Mouse (Mus musculus): ENCODE measurements around the gene Ccdc33. TPM values are rescaled to one million over a fixed set of nuclear protein-coding genes. Genes with fewer than 3 reads are reported as not detected.

Gene Ccdc33
- polyA plus RNA-seq, 1 experiment from 2014 or later: 1.1 TPM

GRCm38 (mm10) chr9:58084586-58084985 lies 34.0 kb downstream of the Ccdc33 start:
- Histone ChIP-seq H3K36me3 (ENCODE audit: control insufficient read depth, insufficient read depth, low read length) (no peaks in the 10 kb centered on the region), H3K27ac (ENCODE audit: low read depth, low read length) (peak overlapping the region; percentile 68), H3K4me1 (replicated peaks; ENCODE audit: control insufficient read depth, insufficient read depth, low read length) (peaks cover 17% of the 10 kb centered on the region), H3K4me2 (ENCODE audit: low read depth, low read length, severe bottlenecking) (no peak overlapping the region), H3K4me3 (ENCODE audit: low read depth, low read length) (no peak overlapping the region), H3K9ac (ENCODE audit: low read length) (peak overlapping the region; percentile 4; the same call in 1 of the 2 replicates), H3K27me3 (ENCODE audit: control insufficient read depth, insufficient read depth, low read length) (no peaks in the 10 kb centered on the region), H3K9me3 (ENCODE audit: control insufficient read depth, low read length) (no peaks in the 10 kb centered on the region)
- 21% methylated on average over 8 of the region's 8 CpGs for WGBS
- DNase-seq (ENCODE audit: low spot score) (no peak), ATAC-seq (replicated peaks; ENCODE audit: low FRiP score) (peak; percentile 56; the same call in 1 of the 2 replicates)

GRCm38 (mm10) chr9:58074561-58074960 lies 44.1 kb downstream of the Ccdc33 start:
- H3K36me3 ChIP-seq (ENCODE audit: control insufficient read depth, insufficient read depth, low read length): no peaks in the 10 kb centered on the region
- H3K4me3 ChIP-seq (ENCODE audit: low read depth, low read length): no peak overlapping the region
- H3K4me1 ChIP-seq (replicated peaks; ENCODE audit: control insufficient read depth, insufficient read depth, low read length): peaks cover 5% of the 10 kb centered on the region; the same call in 1 of the 2 replicates
- DNase-seq (ENCODE audit: low spot score): no peak
- H3K9me3 ChIP-seq (ENCODE audit: control insufficient read depth, low read length): no peaks in the 10 kb centered on the region
- H3K4me2 ChIP-seq (ENCODE audit: low read depth, low read length, severe bottlenecking): no peak overlapping the region
- no peak overlapping the region for H3K9ac ChIP-seq (ENCODE audit: low read length)
- no peak for ATAC-seq (replicated peaks; ENCODE audit: low FRiP score)
- WGBS: 61% methylated on average over 3 of the region's 3 CpGs
- H3K27ac ChIP-seq (ENCODE audit: low read depth, low read length): no peak overlapping the region
- no peaks in the 10 kb centered on the region for H3K27me3 ChIP-seq (ENCODE audit: control insufficient read depth, insufficient read depth, low read length)

GRCm38 (mm10) chr9:58067546-58067945 lies 51.1 kb downstream of the Ccdc33 start:
- H3K9me3 ChIP-seq (ENCODE audit: control insufficient read depth, low read length): no peaks in the 10 kb centered on the region
- peaks cover 17% of the 10 kb centered on the region; the same call in 1 of the 2 replicates for H3K4me1 ChIP-seq (replicated peaks; ENCODE audit: control insufficient read depth, insufficient read depth, low read length)
- no peaks in the 10 kb centered on the region for H3K36me3 ChIP-seq (ENCODE audit: control insufficient read depth, insufficient read depth, low read length)
- 85% methylated on average over 3 of the region's 3 CpGs for WGBS
- ATAC-seq (replicated peaks; ENCODE audit: low FRiP score) (no peak), DNase-seq (ENCODE audit: low spot score) (no peak)
- H3K27me3 ChIP-seq (ENCODE audit: control insufficient read depth, insufficient read depth, low read length): no peaks in the 10 kb centered on the region
- no peak overlapping the region for H3K4me2 ChIP-seq (ENCODE audit: low read depth, low read length, severe bottlenecking)
- no peak overlapping the region for H3K9ac ChIP-seq (ENCODE audit: low read length)
- H3K4me3 ChIP-seq (ENCODE audit: low read depth, low read length): no peak overlapping the region
- no peak overlapping the region for H3K27ac ChIP-seq (ENCODE audit: low read depth, low read length)

- DNase-seq (ENCODE audit: low spot score): no peak
- WGBS: 83% methylated on average over 6 of the region's 6 CpGs
- Histone ChIP-seq H3K27me3 (ENCODE audit: control insufficient read depth, insufficient read depth, low read length) (no peaks in the 10 kb centered on the region), H3K27ac (ENCODE audit: low read depth, low read length) (no peak overlapping the region), H3K9me3 (ENCODE audit: control insufficient read depth, low read length) (no peaks in the 10 kb centered on the region), H3K9ac (ENCODE audit: low read length) (no peak overlapping the region), H3K4me2 (ENCODE audit: low read depth, low read length, severe bottlenecking) (no peak overlapping the region), H3K36me3 (ENCODE audit: control insufficient read depth, insufficient read depth, low read length) (no peaks in the 10 kb centered on the region), H3K4me3 (ENCODE audit: low read depth, low read length) (no peak overlapping the region), H3K4me1 (replicated peaks; ENCODE audit: control insufficient read depth, insufficient read depth, low read length) (peaks cover 17% of the 10 kb centered on the region; the same call in 1 of the 2 replicates)
- no peak for ATAC-seq (replicated peaks; ENCODE audit: low FRiP score)
Measured at GRCm38 (mm10) chr9:58066731-58067095, 51.9 kb downstream of the Ccdc33 start.

GRCm38 (mm10) chr9:58065977-58066730 lies 52.5 kb downstream of the Ccdc33 start:
- DNase-seq (ENCODE audit: low spot score) (no peak), ATAC-seq (replicated peaks; ENCODE audit: low FRiP score) (no peak; the same call in 1 of the 2 replicates)
- WGBS: 85% methylated on average over 6 of the region's 6 CpGs
- peaks cover 17% of the 10 kb centered on the region; the same call in 1 of the 2 replicates for H3K4me1 ChIP-seq (replicated peaks; ENCODE audit: control insufficient read depth, insufficient read depth, low read length)
- no peak overlapping the region for H3K4me2 ChIP-seq (ENCODE audit: low read depth, low read length, severe bottlenecking)
- H3K9ac ChIP-seq (ENCODE audit: low read length): no peak overlapping the region
- H3K27ac ChIP-seq (ENCODE audit: low read depth, low read length): peak overlapping the region; percentile 77
- no peaks in the 10 kb centered on the region for H3K9me3 ChIP-seq (ENCODE audit: control insufficient read depth, low read length)
- no peaks in the 10 kb centered on the region for H3K27me3 ChIP-seq (ENCODE audit: control insufficient read depth, insufficient read depth, low read length)
- H3K36me3 ChIP-seq (ENCODE audit: control insufficient read depth, insufficient read depth, low read length): no peaks in the 10 kb centered on the region
- no peak overlapping the region for H3K4me3 ChIP-seq (ENCODE audit: low read depth, low read length)

- no peak for DNase-seq (ENCODE audit: low spot score)
- Histone ChIP-seq H3K9ac (ENCODE audit: low read length) (no peak overlapping the region), H3K27ac (ENCODE audit: low read depth, low read length) (peak overlapping the region; percentile 77), H3K4me2 (ENCODE audit: low read depth, low read length, severe bottlenecking) (no peak overlapping the region), H3K9me3 (ENCODE audit: control insufficient read depth, low read length) (no peaks in the 10 kb centered on the region), H3K36me3 (ENCODE audit: control insufficient read depth, insufficient read depth, low read length) (no peaks in the 10 kb centered on the region), H3K4me1 (replicated peaks; ENCODE audit: control insufficient read depth, insufficient read depth, low read length) (peaks cover 15% of the 10 kb centered on the region; the same call in 1 of the 2 replicates), H3K4me3 (ENCODE audit: low read depth, low read length) (no peak overlapping the region), H3K27me3 (ENCODE audit: control insufficient read depth, insufficient read depth, low read length) (no peaks in the 10 kb centered on the region)
- WGBS: 18% methylated on average over 6 of the region's 6 CpGs
- peak; percentile 60 for ATAC-seq (replicated peaks; ENCODE audit: low FRiP score)
Measured at GRCm38 (mm10) chr9:58065532-58065931, 53.1 kb downstream of the Ccdc33 start.

- 43% methylated on average over 3 of the region's 3 CpGs for WGBS
- no peak within 1 kb of the TSS for H3K4me3 ChIP-seq (ENCODE audit: low read depth, low read length)
- no peak for ATAC-seq (replicated peaks; ENCODE audit: low FRiP score)
Measured at GRCm38 (mm10) chr9:58063531-58063930, 55.1 kb downstream of the Ccdc33 start, which contains the start of gene Stra6. Gene Stra6, plus strand, starts transcription at chr9:58063788.

GRCm38 (mm10) chr9:58060677-58061667 lies 57.7 kb downstream of the Ccdc33 start:
- peak overlapping the region; percentile 33 for H3K27ac ChIP-seq (ENCODE audit: low read depth, low read length)
- no peak overlapping the region for H3K4me2 ChIP-seq (ENCODE audit: low read depth, low read length, severe bottlenecking)

More at GRCm38 (mm10) chr9:58063531-58063930, 55.1 kb downstream of the Ccdc33 start, which contains the start of gene Stra6:
- no peak within 1 kb of the TSS for H3K4me2 ChIP-seq (ENCODE audit: low read depth, low read length, severe bottlenecking)
- peaks cover 17% of the 10 kb centered on the region; the same call in 1 of the 2 replicates for H3K4me1 ChIP-seq (replicated peaks; ENCODE audit: control insufficient read depth, insufficient read depth, low read length)
- H3K9me3 ChIP-seq (ENCODE audit: control insufficient read depth, low read length): no peaks in the 10 kb centered on the region
- DNase-seq (ENCODE audit: low spot score): no peak
- H3K36me3 ChIP-seq (ENCODE audit: control insufficient read depth, insufficient read depth, low read length): no peaks in the 10 kb centered on the region
- no peaks in the 10 kb centered on the region for H3K27me3 ChIP-seq (ENCODE audit: control insufficient read depth, insufficient read depth, low read length)
- H3K27ac ChIP-seq (ENCODE audit: low read depth, low read length): no peak within 1 kb of the TSS
- H3K9ac ChIP-seq (ENCODE audit: low read length): no peak within 1 kb of the TSS

More at GRCm38 (mm10) chr9:58060677-58061667, 57.7 kb downstream of the Ccdc33 start:
- Histone ChIP-seq H3K4me3 (ENCODE audit: low read depth, low read length) (no peak overlapping the region), H3K9ac (ENCODE audit: low read length) (no peak overlapping the region), H3K27me3 (ENCODE audit: control insufficient read depth, insufficient read depth, low read length) (no peaks in the 10 kb centered on the region), H3K9me3 (ENCODE audit: control insufficient read depth, low read length) (no peaks in the 10 kb centered on the region), H3K36me3 (ENCODE audit: control insufficient read depth, insufficient read depth, low read length) (no peaks in the 10 kb centered on the region), H3K4me1 (replicated peaks; ENCODE audit: control insufficient read depth, insufficient read depth, low read length) (peaks cover 10% of the 10 kb centered on the region; the same call in 1 of the 2 replicates)
- DNase-seq (ENCODE audit: low spot score) (peak; percentile 89), ATAC-seq (replicated peaks; ENCODE audit: low FRiP score) (peak; percentile 59)
- WGBS: 6% methylated on average over 23 of the region's 23 CpGs

Data from forebrain, embryonic 11.5 days (tissue).